Mouse (Mus musculus): ENCODE measurements around the gene Borcs8. TPM values are rescaled to one million over a fixed set of nuclear protein-coding genes. Genes with fewer than 3 reads are reported as not detected.
A peak's percentile ranks its signal among the peaks of the same experiment; 100 is the strongest.

Gene Borcs8
- total RNA-seq, 4 experiments from 2014 or later, result 41.6 to 46.4 (median 43.8) TPM

GRCm38 (mm10) chr8:70134086-70134485 lies 5.2 kb upstream of the Borcs8 start:
- no peak for DNase-seq (ENCODE audit: low spot score in 2 of 2)

- DNase-seq (ENCODE audit: low spot score in 2 of 2), result no peak
These were observed 4.4 kb upstream of the Borcs8 start for GRCm38 (mm10) chr8:70134931-70135330.

- no peak for DNase-seq (ENCODE audit: low spot score in 2 of 2)
These were observed 2.7 kb upstream of the Borcs8 start for GRCm38 (mm10) chr8:70136591-70136990.

- no peak for DNase-seq (ENCODE audit: low spot score in 2 of 2)
These were observed 1.4 kb upstream of the Borcs8 start for GRCm38 (mm10) chr8:70137890-70138289.

GRCm38 (mm10) chr8:70139981-70140380 lies 682 bp downstream of the Borcs8 start:
- DNase-seq (ENCODE audit: low spot score in 2 of 2), result no peak

GRCm38 (mm10) chr8:70147678-70148607 lies 8.6 kb downstream of the Borcs8 start:
- DNase-seq (ENCODE audit: low spot score in 2 of 2), result no peak

GRCm38 (mm10) chr8:70150158-70150557 lies 10.9 kb downstream of the Borcs8 start:
- DNase-seq (ENCODE audit: low spot score in 2 of 2), result no peak

- DNase-seq (ENCODE audit: low spot score in 2 of 2), result no peak
These were observed 13.4 kb downstream of the Borcs8 start for GRCm38 (mm10) chr8:70152537-70153257.

GRCm38 (mm10) chr8:70157240-70157800 lies 18.0 kb downstream of the Borcs8 start:
- no peak for DNase-seq (ENCODE audit: low spot score in 2 of 2)

GRCm38 (mm10) chr8:70158069-70158853 lies 19.0 kb downstream of the Borcs8 start:
- DNase-seq (ENCODE audit: low spot score in 2 of 2), result no peak

GRCm38 (mm10) chr8:70159211-70159610 lies 19.9 kb downstream of the Borcs8 start:
- no peak for DNase-seq (ENCODE audit: low spot score in 2 of 2)

- no peak for DNase-seq (ENCODE audit: low spot score in 2 of 2)
These were observed 20.7 kb downstream of the Borcs8 start for GRCm38 (mm10) chr8:70160015-70160414.

- no peak for DNase-seq (ENCODE audit: low spot score in 2 of 2)
These were observed 24.0 kb downstream of the Borcs8 start for GRCm38 (mm10) chr8:70163316-70163715.

GRCm38 (mm10) chr8:70166504-70167110 lies 27.3 kb downstream of the Borcs8 start:
- peak in 1 of 2 experiments; percentile 41 for DNase-seq (ENCODE audit: low spot score in 2 of 2)

GRCm38 (mm10) chr8:70170116-70170515 lies 30.8 kb downstream of the Borcs8 start:
- no peak for DNase-seq (ENCODE audit: low spot score in 2 of 2)

GRCm38 (mm10) chr8:70170748-70171147 lies 31.4 kb downstream of the Borcs8 start:
- DNase-seq (ENCODE audit: low spot score in 2 of 2), result no peak

- DNase-seq (ENCODE audit: low spot score in 2 of 2), result no peak
These were observed 31.9 kb downstream of the Borcs8 start for GRCm38 (mm10) chr8:70171240-70171639.

- DNase-seq (ENCODE audit: low spot score in 2 of 2), result peak; percentile 93 to 94
These were observed 32.9 kb downstream of the Borcs8 start, which contains the start of gene Tmem161a for GRCm38 (mm10) chr8:70172043-70172681. Tmem161a (plus strand) TSS chr8:70172356.

GRCm38 (mm10) chr8:70173320-70173719 lies 34.0 kb downstream of the Borcs8 start:
- DNase-seq (ENCODE audit: low spot score in 2 of 2), result no peak

GRCm38 (mm10) chr8:70174079-70174478 lies 34.8 kb downstream of the Borcs8 start:
- DNase-seq (ENCODE audit: low spot score in 2 of 2), result no peak
